Mouse (Mus musculus) MEL (cell line): ENCODE measurements around the gene N4bp1.
A peak's percentile ranks its signal among the peaks of the same experiment; 100 is the strongest.

Experiments used
- CTCF ChIP-seq, 3 experiments: IDR thresholded peaks in 2 of 3; conservative IDR thresholded peaks in 1 of 3; 2 replicates each; pipeline ENCODE4 v1.5.1; 2011 to 2012; ENCODE audit warnings: low read length in 3 of 3, low read depth in 2 of 3, mild to moderate bottlenecking in 2 of 3, improper control_type of control experiment in 1 of 3, inconsistent platforms in 1 of 3, mixed read lengths in 1 of 3, moderate library complexity in 1 of 3; ENCODE audit not compliant: control insufficient read depth in 1 of 3, insufficient read depth in 1 of 3, poor library complexity in 1 of 3, severe bottlenecking in 1 of 3
- EP300 ChIP-seq, 2 experiments: IDR thresholded peaks; 2 replicates each; pipeline ENCODE4 v1.6.1; 2011; ENCODE audit warnings: improper control_type of control experiment in 2 of 2, low read length in 2 of 2, low read depth in 1 of 2, mild to moderate bottlenecking in 1 of 2
- ETS1 ChIP-seq: IDR thresholded peaks from 2 replicates; pipeline ENCODE4 v1.6.1; 2012; ENCODE audit warnings: low read depth, mild to moderate bottlenecking, inconsistent platforms, low read length, improper control_type of control experiment, moderate library complexity
- GATA1 ChIP-seq: IDR thresholded peaks from 2 replicates; pipeline ENCODE4 v1.6.1; 2011; ENCODE audit warnings: low read depth, low read length, improper control_type of control experiment
- HCFC1 ChIP-seq: IDR thresholded peaks from 2 replicates; pipeline ENCODE4 v1.6.1; 2012; ENCODE audit warnings: low read depth, mild to moderate bottlenecking, inconsistent platforms, low read length, improper control_type of control experiment, moderate library complexity
- MAFK ChIP-seq: IDR thresholded peaks from 2 replicates; pipeline ENCODE4 v1.6.1; 2011; ENCODE audit warnings: low read depth, mild to moderate bottlenecking, low read length, improper control_type of control experiment, borderline replicate concordance
- MAX ChIP-seq: IDR thresholded peaks from 2 replicates; pipeline ENCODE4 v1.6.1; 2011; ENCODE audit warnings: low read length, improper control_type of control experiment
- MXI1 ChIP-seq: IDR thresholded peaks from 2 replicates; pipeline ENCODE4 v1.6.1; 2011; ENCODE audit warnings: mild to moderate bottlenecking, low read depth, low read length, improper control_type of control experiment
- POLR2A ChIP-seq, 2 experiments: IDR thresholded peaks; 2 replicates each; pipeline ENCODE4 v1.6.1; 2011 to 2012; ENCODE audit warnings: low read length in 2 of 2, mild to moderate bottlenecking in 2 of 2, control low read depth in 1 of 2, improper control_type of control experiment in 1 of 2, low read depth in 1 of 2, moderate library complexity in 1 of 2; ENCODE audit not compliant: control insufficient read depth in 1 of 2, insufficient read depth in 1 of 2, poor library complexity in 1 of 2
- RAD21 ChIP-seq: IDR thresholded peaks from 2 replicates; pipeline ENCODE4 v1.6.1; 2011; ENCODE audit warnings: mild to moderate bottlenecking, low read depth, low read length, improper control_type of control experiment
- TAL1 ChIP-seq: IDR thresholded peaks from 2 replicates; pipeline ENCODE4 v1.6.1; 2012; ENCODE audit warnings: mild to moderate bottlenecking, inconsistent platforms, low read length, moderate library complexity, mixed read lengths
- ZC3H11A ChIP-seq: IDR thresholded peaks from 2 replicates; pipeline ENCODE4 v1.6.1; 2012; ENCODE audit warnings: low read depth, mild to moderate bottlenecking, inconsistent platforms, low read length, improper control_type of control experiment

- TF ChIP-seq MXI1, result no peak
- no peak for TF ChIP-seq TAL1
- TF ChIP-seq MAX, result no peak
- no peak for TF ChIP-seq MAFK
- no peak for TF ChIP-seq GATA1
- TF ChIP-seq CTCF (IDR thresholded peaks at IDR 0.05 in 2 of 3, conservative IDR thresholded peaks at IDR 0.05 in 1 of 3; ENCODE audit: control insufficient read depth in 1 of 3, insufficient read depth in 1 of 3, low read depth in 2 of 3, low read length in 3 of 3, poor library complexity in 1 of 3, severe bottlenecking in 1 of 3), result no peak
- no peak for TF ChIP-seq RAD21
- TF ChIP-seq POLR2A (IDR thresholded peaks at IDR 0.05; ENCODE audit: control insufficient read depth in 1 of 2, insufficient read depth in 1 of 2, low read depth in 1 of 2, low read length in 2 of 2, poor library complexity in 1 of 2), result no peak
- no peak for TF ChIP-seq EP300 (IDR thresholded peaks at IDR 0.05; ENCODE audit: low read depth in 1 of 2, low read length in 2 of 2)
- no peak for TF ChIP-seq ZC3H11A
- no peak for TF ChIP-seq HCFC1
- peak; percentile 79 for TF ChIP-seq ETS1
These were observed 50.4 kb downstream of the N4bp1 start for GRCm38 (mm10) chr8:86834496-86835260.
